Mouse (Mus musculus): ENCODE measurements around the gene Wdsub1. TPM values are rescaled to one million over a fixed set of nuclear protein-coding genes. Genes with fewer than 3 reads are reported as not detected.
A peak's percentile ranks its signal among the peaks of the same experiment; 100 is the strongest.

Gene Wdsub1
- polyA plus RNA-seq, 1 experiment from 2014 or later = 35.7 TPM

DNA sequence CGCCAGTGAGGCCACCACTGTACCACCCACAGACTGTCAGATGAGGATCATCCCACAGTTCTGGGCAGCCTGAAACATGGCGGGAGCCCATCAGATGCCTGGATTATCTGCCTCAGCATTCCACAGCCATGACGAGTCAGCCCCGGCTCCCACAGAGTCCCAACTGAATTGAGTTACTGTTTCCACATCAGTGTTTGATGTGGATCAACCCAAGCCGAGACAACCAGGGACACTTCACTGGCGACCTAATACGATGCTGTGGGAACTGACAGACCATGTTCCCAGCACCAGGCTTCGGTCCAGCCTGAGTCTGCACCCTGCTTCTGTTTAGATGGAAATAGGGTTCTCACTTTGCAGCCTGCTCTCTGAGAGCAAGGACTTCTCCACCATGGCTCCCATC lies 58.1 kb downstream of the Wdsub1 start:
- Histone ChIP-seq H3K9me3 (no peaks in the 10 kb centered on the region), H3K4me2 (replicated peaks) (no peak overlapping the region), H3K27ac (no peak overlapping the region), H3K9ac (no peak overlapping the region), H3K4me3 (no peak overlapping the region), H3K4me1 (peaks cover 12% of the 10 kb centered on the region), H3K27me3 (no peaks in the 10 kb centered on the region), H3K36me3 (peaks cover 27% of the 10 kb centered on the region)
- no peak for ATAC-seq (ENCODE audit: insufficient number of reproducible peaks, insufficient read depth, low FRiP score, low TSS enrichment)
- 73% methylated on average over 8 of the region's 8 CpGs for WGBS

DNA sequence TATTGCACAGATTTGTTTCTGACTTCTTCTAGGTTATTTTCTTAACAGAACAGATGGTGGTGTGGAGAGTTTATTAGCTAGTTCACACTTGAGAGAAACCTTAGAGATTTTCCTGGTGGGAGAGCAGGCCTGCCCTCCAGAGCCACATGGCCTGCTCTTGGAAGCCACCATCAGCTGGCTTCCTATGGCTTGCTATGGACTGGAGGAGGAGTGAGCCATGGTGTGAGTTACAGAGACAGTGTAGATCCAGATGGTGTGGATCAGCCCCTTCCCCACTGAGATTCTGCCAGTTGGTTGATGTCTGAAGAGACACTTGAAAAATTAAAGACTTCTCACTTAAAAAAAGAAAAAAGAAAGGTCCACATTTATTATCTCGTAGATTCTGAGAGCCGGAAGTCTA lies 61.3 kb downstream of the Wdsub1 start:
- H3K9ac ChIP-seq = no peak overlapping the region
- no peaks in the 10 kb centered on the region for H3K9me3 ChIP-seq
- no peak overlapping the region for H3K27ac ChIP-seq
- no peak for ATAC-seq (ENCODE audit: insufficient number of reproducible peaks, insufficient read depth, low FRiP score, low TSS enrichment)
- H3K36me3 ChIP-seq = peaks cover 42% of the 10 kb centered on the region
- no peaks in the 10 kb centered on the region for H3K27me3 ChIP-seq
- H3K4me1 ChIP-seq = no peaks in the 10 kb centered on the region
- H3K4me3 ChIP-seq = no peak overlapping the region
- WGBS = 94% methylated on average over 2 of the region's 2 CpGs
- no peak overlapping the region for H3K4me2 ChIP-seq (replicated peaks)

DNA sequence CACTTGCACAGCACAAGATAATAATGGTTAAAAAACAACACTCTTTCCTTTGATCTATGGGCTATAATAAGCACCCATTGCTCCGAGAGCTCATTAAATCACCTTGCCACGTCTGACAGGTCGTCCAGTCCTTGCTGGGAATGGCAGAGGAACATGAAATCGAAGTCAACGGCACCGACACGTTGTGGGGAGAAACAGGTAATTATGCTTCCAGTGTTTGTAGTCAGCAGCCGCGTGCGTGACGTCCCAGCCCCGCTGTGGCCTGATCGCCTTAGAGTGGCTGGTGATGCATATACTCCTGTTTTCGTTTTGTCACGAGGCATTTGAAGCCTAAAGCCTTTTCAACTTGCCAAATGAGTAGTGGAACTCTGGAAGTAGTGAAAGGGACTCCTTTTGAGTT lies 62.3 kb downstream of the Wdsub1 start:
- Histone ChIP-seq H3K9me3 (no peaks in the 10 kb centered on the region), H3K36me3 (peaks cover 45% of the 10 kb centered on the region), H3K9ac (no peak overlapping the region), H3K27ac (no peak overlapping the region), H3K27me3 (no peaks in the 10 kb centered on the region), H3K4me1 (no peaks in the 10 kb centered on the region), H3K4me2 (replicated peaks) (no peak overlapping the region), H3K4me3 (no peak overlapping the region)
- 82% methylated on average over 15 of the region's 15 CpGs for WGBS
- no peak for ATAC-seq (ENCODE audit: insufficient number of reproducible peaks, insufficient read depth, low FRiP score, low TSS enrichment)

DNA sequence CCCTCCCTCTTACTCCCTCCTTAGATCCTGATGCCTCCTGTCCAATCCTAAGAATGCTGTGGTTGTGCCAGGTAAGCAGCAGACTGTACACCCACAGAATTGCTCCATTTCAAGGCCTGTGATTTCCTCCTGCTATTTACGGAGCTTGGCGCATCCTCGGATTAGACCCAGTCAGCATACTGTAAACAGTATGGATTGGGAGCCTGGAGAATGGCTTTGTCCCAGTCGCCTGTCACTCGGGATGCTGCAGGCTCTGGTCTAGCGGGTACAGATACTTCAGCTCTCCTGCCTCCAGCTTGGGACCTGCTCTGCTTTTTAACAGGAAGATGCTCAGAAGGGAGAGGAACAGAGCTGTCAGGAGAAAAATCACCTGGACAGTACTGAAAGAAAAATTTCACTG lies 63.0 kb downstream of the Wdsub1 start:
- Histone ChIP-seq H3K4me3 (no peak overlapping the region), H3K27me3 (no peaks in the 10 kb centered on the region), H3K27ac (no peak overlapping the region), H3K9ac (no peak overlapping the region), H3K4me1 (no peaks in the 10 kb centered on the region), H3K4me2 (replicated peaks) (no peak overlapping the region), H3K36me3 (peaks cover 50% of the 10 kb centered on the region), H3K9me3 (no peaks in the 10 kb centered on the region)
- ATAC-seq (ENCODE audit: insufficient number of reproducible peaks, insufficient read depth, low FRiP score, low TSS enrichment) = no peak
- WGBS = 88% methylated on average over 6 of the region's 6 CpGs

DNA sequence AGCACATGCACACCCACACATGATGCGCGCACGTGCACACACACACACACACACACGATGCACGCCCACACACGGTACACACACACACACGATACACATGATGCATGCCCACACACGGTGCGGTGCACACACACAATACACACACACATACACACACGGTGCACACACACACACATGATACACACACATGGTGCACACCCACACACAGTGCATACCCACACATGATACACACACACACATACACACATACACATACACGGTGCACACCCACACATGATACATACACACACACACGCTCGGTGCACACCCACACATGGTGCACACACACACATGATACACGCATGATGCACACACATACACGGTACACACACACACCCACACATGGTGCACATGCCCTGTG lies 63.7 kb downstream of the Wdsub1 start:
- Histone ChIP-seq H3K27me3 (no peaks in the 10 kb centered on the region), H3K27ac (no peak overlapping the region), H3K36me3 (peaks cover 50% of the 10 kb centered on the region), H3K9me3 (no peaks in the 10 kb centered on the region), H3K4me1 (no peaks in the 10 kb centered on the region), H3K4me3 (no peak overlapping the region), H3K9ac (no peak overlapping the region), H3K4me2 (replicated peaks) (no peak overlapping the region)
- WGBS = 95% methylated on average over 15 of the region's 15 CpGs
- peak; percentile 60; the same call in 1 of the 2 replicates for ATAC-seq (ENCODE audit: insufficient number of reproducible peaks, insufficient read depth, low FRiP score, low TSS enrichment)

DNA sequence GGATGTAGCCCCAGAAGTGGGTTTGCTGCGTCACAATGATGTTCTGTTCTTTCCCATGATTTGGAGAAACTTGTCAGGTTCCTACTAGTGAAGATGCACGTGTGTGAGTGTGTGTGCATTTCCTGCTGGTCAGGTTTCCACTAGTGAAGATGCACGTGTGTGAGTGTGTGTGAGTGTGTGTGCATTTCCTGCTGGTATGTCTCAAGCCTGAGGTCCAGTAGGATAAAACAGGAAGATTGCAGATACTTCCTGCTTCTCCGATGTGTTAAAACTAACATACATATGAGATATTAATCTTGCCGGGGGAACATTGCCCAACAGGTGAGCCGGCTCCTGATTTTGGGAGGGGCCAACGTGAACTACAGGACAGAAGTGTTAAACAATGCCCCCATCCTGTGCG lies 67.4 kb downstream of the Wdsub1 start:
- peaks cover 49% of the 10 kb centered on the region for H3K36me3 ChIP-seq
- ATAC-seq (ENCODE audit: insufficient number of reproducible peaks, insufficient read depth, low FRiP score, low TSS enrichment) = no peak
- 89% methylated on average over 8 of the region's 8 CpGs for WGBS

DNA sequence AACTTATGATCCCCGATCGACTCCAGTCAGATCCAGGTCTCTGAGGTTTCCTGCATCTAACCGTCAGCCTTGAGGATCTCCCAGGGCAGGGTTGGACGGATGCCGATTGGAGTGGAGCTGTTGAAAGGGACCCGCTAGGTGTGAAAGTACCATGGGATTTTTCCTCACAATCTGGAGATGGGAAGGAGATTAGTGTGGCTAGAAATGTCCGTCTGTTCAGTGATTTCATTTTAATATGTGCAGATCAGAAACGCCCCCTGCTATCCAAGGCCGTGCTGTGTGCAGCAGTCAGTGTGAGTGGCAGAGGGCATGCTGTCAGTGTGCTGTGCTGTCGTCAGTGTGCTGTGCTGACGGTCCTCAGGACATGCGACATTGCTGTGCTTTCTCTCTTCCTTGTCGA lies 68.9 kb downstream of the Wdsub1 start:
- Histone ChIP-seq H3K4me2 (replicated peaks) (no peak overlapping the region), H3K36me3 (peaks cover 43% of the 10 kb centered on the region)

More for the DNA sequence above, 67.4 kb downstream of the Wdsub1 start:
- Histone ChIP-seq H3K27ac (no peak overlapping the region), H3K4me1 (no peaks in the 10 kb centered on the region), H3K9ac (no peak overlapping the region), H3K4me3 (no peak overlapping the region), H3K4me2 (replicated peaks) (no peak overlapping the region), H3K9me3 (no peaks in the 10 kb centered on the region), H3K27me3 (no peaks in the 10 kb centered on the region)

DNA sequence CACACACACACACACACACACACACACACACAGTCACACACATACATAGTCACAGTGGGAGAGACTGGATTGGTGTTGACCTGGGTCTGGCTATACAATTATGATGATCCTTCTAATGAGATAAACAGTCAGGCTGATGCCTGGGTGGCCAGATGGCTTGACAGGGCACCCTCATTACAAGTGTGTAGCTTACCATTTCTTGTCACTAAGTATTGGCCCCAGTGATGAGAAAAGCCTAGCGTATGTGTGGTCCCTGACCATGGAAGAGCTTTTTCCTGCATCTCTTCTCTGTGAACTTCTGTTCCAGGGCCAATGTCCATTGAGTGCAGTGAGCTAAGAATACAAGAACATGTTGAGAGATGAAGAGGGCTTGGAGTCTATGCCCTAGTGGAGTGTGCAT lies 69.8 kb downstream of the Wdsub1 start:
- no peak overlapping the region for H3K27ac ChIP-seq
- no peaks in the 10 kb centered on the region for H3K27me3 ChIP-seq
- WGBS = 94% methylated on average over 1 of the region's 1 CpGs
- no peak for ATAC-seq (ENCODE audit: insufficient number of reproducible peaks, insufficient read depth, low FRiP score, low TSS enrichment)
- H3K4me1 ChIP-seq = no peaks in the 10 kb centered on the region
- no peak overlapping the region for H3K4me3 ChIP-seq
- peaks cover 46% of the 10 kb centered on the region for H3K36me3 ChIP-seq
- no peak overlapping the region for H3K4me2 ChIP-seq (replicated peaks)
- no peaks in the 10 kb centered on the region for H3K9me3 ChIP-seq
- no peak overlapping the region; the same call in 1 of the 2 replicates for H3K9ac ChIP-seq

More for the DNA sequence above, 68.9 kb downstream of the Wdsub1 start:
- Histone ChIP-seq H3K9me3 (no peaks in the 10 kb centered on the region), H3K4me3 (no peak overlapping the region), H3K9ac (no peak overlapping the region), H3K4me1 (no peaks in the 10 kb centered on the region), H3K27me3 (no peaks in the 10 kb centered on the region), H3K27ac (no peak overlapping the region)
- 88% methylated on average over 13 of the region's 13 CpGs for WGBS
- ATAC-seq (ENCODE audit: insufficient number of reproducible peaks, insufficient read depth, low FRiP score, low TSS enrichment) = no peak

DNA sequence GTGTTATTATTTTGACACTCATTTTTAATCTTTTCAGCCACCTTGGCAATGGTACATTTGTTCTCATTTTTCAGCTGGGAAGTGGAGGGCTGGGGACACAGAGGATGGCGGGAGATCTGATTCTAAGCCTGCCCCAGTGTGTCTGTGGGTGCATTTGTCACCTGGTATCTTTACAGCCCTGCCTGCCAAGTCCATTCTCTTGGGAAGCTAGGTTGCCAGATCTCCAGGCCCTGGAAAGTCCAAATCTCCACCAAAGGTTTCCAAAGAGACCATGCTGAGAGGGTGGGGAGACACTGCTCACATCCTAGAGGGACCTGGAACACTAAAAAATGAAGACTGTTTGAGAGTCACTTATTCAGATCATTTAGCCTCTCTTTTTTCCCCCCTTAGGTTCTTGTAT lies 71.1 kb downstream of the Wdsub1 start:
- no peak overlapping the region for H3K9ac ChIP-seq
- H3K4me2 ChIP-seq (replicated peaks) = no peak overlapping the region
- H3K27ac ChIP-seq = no peak overlapping the region
- no peak overlapping the region for H3K4me3 ChIP-seq
- H3K27me3 ChIP-seq = no peaks in the 10 kb centered on the region
- peaks cover 44% of the 10 kb centered on the region for H3K36me3 ChIP-seq
- no peak for ATAC-seq (ENCODE audit: insufficient number of reproducible peaks, insufficient read depth, low FRiP score, low TSS enrichment)
- no peaks in the 10 kb centered on the region for H3K4me1 ChIP-seq
- no peaks in the 10 kb centered on the region for H3K9me3 ChIP-seq
- 87% methylated on average over 1 of the region's 1 CpGs for WGBS

DNA sequence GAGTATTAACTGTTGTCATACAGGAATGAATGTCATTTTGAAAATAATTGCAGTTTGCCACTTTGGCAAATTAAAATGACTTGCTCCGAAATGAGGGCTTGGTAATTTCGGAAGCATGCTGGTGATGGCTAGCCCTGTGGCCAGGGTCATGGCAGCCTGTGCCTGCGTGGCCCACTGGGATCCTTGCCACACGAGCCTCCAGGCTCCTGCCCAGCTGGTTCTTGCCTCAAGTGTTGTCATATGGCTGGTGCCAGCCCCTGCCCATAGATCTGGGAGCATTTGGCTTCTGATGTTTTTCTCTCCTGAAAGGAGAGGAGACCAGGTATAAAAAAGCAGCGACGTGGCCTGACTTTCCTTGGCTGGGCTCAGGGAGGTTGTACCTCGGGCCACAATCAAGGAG lies 72.4 kb downstream of the Wdsub1 start:
- Histone ChIP-seq H3K36me3 (peaks cover 40% of the 10 kb centered on the region), H3K9me3 (no peaks in the 10 kb centered on the region), H3K4me3 (no peak overlapping the region), H3K27me3 (no peaks in the 10 kb centered on the region), H3K9ac (no peak overlapping the region), H3K4me1 (no peaks in the 10 kb centered on the region), H3K27ac (no peak overlapping the region), H3K4me2 (replicated peaks) (no peak overlapping the region)
- WGBS = 81% methylated on average over 7 of the region's 7 CpGs
- no peak for ATAC-seq (ENCODE audit: insufficient number of reproducible peaks, insufficient read depth, low FRiP score, low TSS enrichment)

DNA sequence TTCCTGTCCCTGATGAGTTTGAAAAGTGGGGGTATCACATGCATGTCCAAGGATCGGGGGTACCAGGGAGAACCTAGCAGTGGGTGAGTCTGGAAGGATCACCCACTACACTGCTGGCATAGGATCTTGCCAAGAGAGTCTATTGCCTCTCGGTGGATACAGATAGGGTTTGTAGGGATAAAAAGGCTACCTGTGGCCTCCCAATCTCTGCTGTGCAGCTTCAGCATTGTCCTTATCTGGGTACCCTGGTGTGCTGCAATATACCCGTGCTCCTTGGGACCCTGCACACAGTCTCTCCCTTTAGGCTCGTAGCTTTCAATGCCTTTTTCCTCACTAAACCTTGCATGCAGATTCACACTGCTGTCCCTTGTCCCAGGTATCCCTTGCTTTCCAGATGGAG lies 73.8 kb downstream of the Wdsub1 start:
- H3K4me2 ChIP-seq (replicated peaks) = no peak overlapping the region
- no peak overlapping the region for H3K4me3 ChIP-seq
- no peaks in the 10 kb centered on the region for H3K27me3 ChIP-seq
- 85% methylated on average over 4 of the region's 4 CpGs for WGBS
- H3K27ac ChIP-seq = no peak overlapping the region
- peaks cover 40% of the 10 kb centered on the region for H3K36me3 ChIP-seq
- H3K9me3 ChIP-seq = no peaks in the 10 kb centered on the region
- no peak overlapping the region for H3K9ac ChIP-seq
- no peaks in the 10 kb centered on the region for H3K4me1 ChIP-seq
- ATAC-seq (ENCODE audit: insufficient number of reproducible peaks, insufficient read depth, low FRiP score, low TSS enrichment) = no peak

DNA sequence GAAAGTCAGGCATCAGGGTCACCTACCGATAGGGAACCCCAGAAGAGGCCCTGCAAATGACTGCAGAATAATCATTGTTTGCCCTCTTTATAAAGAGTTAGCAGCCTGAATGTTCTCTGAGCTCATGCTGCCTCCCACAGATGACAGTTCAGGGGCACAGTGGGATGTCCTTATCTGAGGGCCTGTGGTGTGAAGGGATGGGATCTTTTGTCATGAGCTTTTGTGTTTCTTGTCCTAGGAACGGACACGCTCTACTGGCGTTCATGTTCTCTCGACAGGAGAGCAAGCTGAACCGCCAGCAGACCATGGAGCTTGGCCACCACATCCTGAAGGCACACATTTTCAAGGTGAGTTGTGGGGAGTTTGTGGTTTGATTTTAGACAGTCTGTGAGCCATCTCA lies 76.4 kb downstream of the Wdsub1 start:
- Histone ChIP-seq H3K4me1 (no peaks in the 10 kb centered on the region), H3K27ac (no peak overlapping the region), H3K36me3 (peaks cover 37% of the 10 kb centered on the region), H3K27me3 (no peaks in the 10 kb centered on the region), H3K4me3 (no peak overlapping the region), H3K9me3 (no peaks in the 10 kb centered on the region), H3K4me2 (replicated peaks) (no peak overlapping the region), H3K9ac (no peak overlapping the region)
- WGBS = 68% methylated on average over 6 of the region's 6 CpGs
- no peak for ATAC-seq (ENCODE audit: insufficient number of reproducible peaks, insufficient read depth, low FRiP score, low TSS enrichment)

DNA sequence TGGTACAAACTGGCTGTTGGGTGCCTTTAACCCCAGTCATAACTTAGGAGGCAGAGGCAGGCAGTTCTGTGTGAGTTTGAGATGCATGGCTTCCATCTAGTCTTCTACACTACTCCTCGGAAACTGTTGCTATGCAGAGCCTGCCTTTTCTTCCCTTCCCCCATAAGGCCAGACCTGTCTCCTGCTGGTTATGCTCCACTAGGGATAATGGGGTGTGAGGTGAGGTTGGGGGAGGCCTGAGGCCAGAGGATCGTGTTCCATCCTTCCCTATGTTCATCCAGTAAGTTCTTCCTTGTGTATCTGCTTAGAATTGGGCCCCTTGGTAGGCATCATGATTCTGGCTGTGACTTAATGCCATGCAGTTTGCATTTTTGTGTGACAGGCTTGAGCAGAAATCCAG lies 76.8 kb downstream of the Wdsub1 start:
- Histone ChIP-seq H3K36me3 (peaks cover 41% of the 10 kb centered on the region), H3K9me3 (no peaks in the 10 kb centered on the region), H3K4me1 (no peaks in the 10 kb centered on the region), H3K27me3 (no peaks in the 10 kb centered on the region), H3K4me3 (no peak overlapping the region), H3K4me2 (replicated peaks) (no peak overlapping the region), H3K27ac (no peak overlapping the region), H3K9ac (no peak overlapping the region)
- no peak for ATAC-seq (ENCODE audit: insufficient number of reproducible peaks, insufficient read depth, low FRiP score, low TSS enrichment)
- WGBS = 46% methylated on average over 2 of the region's 2 CpGs

All from embryonic facial prominence, embryonic 12.5 days (tissue).